Mouse (Mus musculus) testis, adult 2 months (tissue): ENCODE measurements around the gene 9930104L06Rik.

ENCODE experiments used
- CTCF ChIP-seq: fragments of 200-500 bp; IDR thresholded peaks from 2 replicates; pipeline ENCODE4 v1.5.1; 2012; ENCODE audit warnings: low read depth, mild to moderate bottlenecking, inconsistent platforms, low read length, moderate library complexity; ENCODE audit not compliant: control insufficient read depth, insufficient read depth, insufficient replicate concordance
- POLR2A ChIP-seq: fragments of 200-500 bp; IDR thresholded peaks from 2 replicates; pipeline ENCODE4 v1.6.1; 2012; ENCODE audit warnings: low read depth, mild to moderate bottlenecking, inconsistent platforms, low read length, moderate library complexity; ENCODE audit not compliant: control insufficient read depth

DNA sequence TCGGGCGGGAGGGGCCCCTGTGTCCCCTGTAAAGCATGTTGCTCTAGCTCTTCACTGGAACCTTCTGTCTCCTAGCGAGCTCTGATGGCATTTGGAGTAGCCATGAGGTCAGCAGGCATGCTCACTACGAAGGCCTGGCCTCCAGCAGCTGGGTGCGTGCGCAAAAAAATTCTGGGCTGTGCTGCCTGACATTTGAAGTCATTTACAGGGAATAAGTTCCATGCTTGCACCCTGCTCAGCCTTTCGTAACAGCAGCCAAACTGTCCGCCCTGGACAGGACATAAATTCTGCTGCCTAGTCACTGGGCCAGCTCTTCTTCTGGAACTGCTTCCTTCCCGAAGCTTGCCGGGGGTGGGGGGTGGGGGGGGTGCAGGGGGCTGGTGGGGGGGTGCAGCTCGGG, 22.2 kb downstream of the 9930104L06Rik start:
- TF ChIP-seq POLR2A (no peak), CTCF (no peak)
